Mouse (Mus musculus) heart, postnatal 0 days (tissue): ENCODE measurements at regions not wholly inside any gene's neighbourhood (a gene's known extent, or its start where the extent isn't known, plus 50 kb on each side); places are given as distances from the start of the nearest gene placed in this dataset.
A peak's percentile ranks its signal among the peaks of the same experiment; 100 is the strongest.

Experiments
- ATAC-seq: fragments of 200-750 bp; cut with Nextera tagmentation; 2 replicates; pipeline ENCODE4 v1.8.0; 2017; ENCODE audit warnings: low read depth, moderate number of reproducible peaks, moderate library complexity; ENCODE audit not compliant: insufficient read depth
- DNase-seq: peaks from one replicate; pipeline ENCODE4 v3.0.0-alpha.2; 2016; ENCODE audit warnings: low spot score
- H3K27ac ChIP-seq: fragments of 300-500 bp; sonication (generic); 2 replicates; pipeline ENCODE4 v1.5.1; 2014; ENCODE audit warnings: low read depth, mild to moderate bottlenecking
- H3K27me3 ChIP-seq: fragments of 300-500 bp; sonication (generic); 2 replicates; pipeline ENCODE4 v1.6.1; 2014; ENCODE audit warnings: low read length, mixed read lengths; ENCODE audit not compliant: control insufficient read depth, insufficient read depth
- H3K36me3 ChIP-seq: fragments of 300-500 bp; sonication (generic); replicated peaks from 2 replicates; pipeline ENCODE4 v1.6.1; 2014; ENCODE audit warnings: low read length, mixed read lengths; ENCODE audit not compliant: control insufficient read depth, insufficient read depth
- H3K4me1 ChIP-seq: fragments of 300-500 bp; sonication (generic); 2 replicates; pipeline ENCODE4 v1.6.1; 2014; ENCODE audit warnings: antibody characterized with exemption; ENCODE audit not compliant: control insufficient read depth, insufficient read depth
- H3K4me2 ChIP-seq: fragments of 300-500 bp; sonication (generic); 2 replicates; pipeline ENCODE4 v1.6.1; 2014; ENCODE audit warnings: low read depth, mild to moderate bottlenecking, low read length, moderate library complexity
- H3K4me3 ChIP-seq: fragments of 300-500 bp; sonication (generic); 2 replicates; pipeline ENCODE4 v1.5.1; 2014; ENCODE audit warnings: low read depth, low read length
- H3K9ac ChIP-seq: fragments of 300-500 bp; sonication (generic); replicated peaks from 2 replicates; pipeline ENCODE4 v1.6.1; 2014; ENCODE audit warnings: low read depth, low read length, mixed read lengths
- H3K9me3 ChIP-seq: fragments of 300-500 bp; sonication (generic); replicated peaks from 2 replicates; pipeline ENCODE4 v1.6.1; 2016; ENCODE audit warnings: low read length; ENCODE audit not compliant: control insufficient read depth
- CTCF ChIP-seq: IDR thresholded peaks from 2 replicates; pipeline ENCODE4 v1.5.1; 2016; ENCODE audit warnings: antibody characterized with exemption, control low read depth, low read depth
- EP300 ChIP-seq: IDR thresholded peaks from 2 replicates; pipeline ENCODE4 v1.6.1; 2016; ENCODE audit warnings: antibody characterized with exemption, low read depth
- whole genome bisulfite sequencing: fragments of 180-500 bp; shearing (Covaris S2); extraction: QIAGEN DNeasy Blood & Tissue Kit; methylation state at CpG from one replicate; pipeline ENCODE4 v1.1.7; 2014; 5-methylcytosine and 5-hydroxymethylcytosine counted together

DNA sequence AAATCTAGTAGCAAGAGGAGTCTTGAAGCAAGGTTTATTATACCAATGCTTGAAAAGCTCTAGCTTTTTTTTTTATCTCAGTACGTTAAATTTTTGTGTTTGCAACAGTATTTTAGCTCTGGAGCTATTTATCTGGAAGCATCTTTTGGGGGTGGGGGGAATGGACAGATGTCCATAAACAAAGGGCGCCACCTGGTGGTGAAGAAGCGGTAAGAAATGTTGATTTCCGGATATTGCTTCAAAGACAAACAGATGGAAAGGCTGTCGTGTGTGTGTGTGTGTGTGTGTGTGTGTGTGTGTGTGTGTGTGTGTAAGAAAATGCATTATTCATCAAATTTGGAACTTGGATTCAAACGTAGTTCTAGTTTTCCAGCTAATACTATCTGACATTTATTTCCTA is 325.4 kb downstream of the Mtx2 start:
- no peak for ATAC-seq
- WGBS = 8% methylated on average over 6 of the region's 6 CpGs

DNA sequence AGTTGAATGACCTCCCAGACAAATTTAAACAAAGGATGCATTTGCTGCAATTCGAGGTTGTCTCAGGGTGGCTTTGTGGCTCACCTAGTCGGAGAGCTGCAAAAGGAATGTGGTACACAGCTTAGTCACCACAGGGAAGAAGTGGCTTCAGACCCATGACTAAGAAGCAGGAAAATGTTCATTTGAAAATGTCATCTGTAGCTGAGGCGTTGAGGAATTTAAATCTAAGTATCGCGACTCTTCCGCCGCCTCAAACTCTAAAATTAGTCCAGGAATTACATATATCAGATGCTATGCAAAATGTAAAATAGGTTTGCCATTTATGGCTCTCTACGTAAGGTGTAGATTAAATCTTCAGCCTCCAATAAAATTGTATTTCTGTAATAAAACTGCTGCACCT is 325.9 kb downstream of the Mtx2 start:
- H3K4me2 ChIP-seq = no peak overlapping the region
- WGBS = 78% methylated on average over 8 of the region's 8 CpGs
- no peak for TF ChIP-seq CTCF
- TF ChIP-seq EP300 = no peak
- 0 out of 2 replicates have a peak, but pooled peaks cover 7% of the 10 kb centered on the region for H3K4me1 ChIP-seq
- 0 out of 2 replicates have a peak, but pooled peaks cover 15% of the 10 kb centered on the region for H3K27me3 ChIP-seq
- no peak overlapping the region for H3K9ac ChIP-seq
- H3K36me3 ChIP-seq = no peaks in the 10 kb centered on the region
- DNase-seq = no peak
- no peak overlapping the region for H3K4me3 ChIP-seq
- no peaks in the 10 kb centered on the region for H3K9me3 ChIP-seq
- H3K27ac ChIP-seq = no peak overlapping the region
- ATAC-seq = no peak

More for the DNA sequence above, 325.4 kb downstream of the Mtx2 start:
- peak; percentile 58 for DNase-seq
- H3K27ac ChIP-seq = no peak overlapping the region
- 0 out of 2 replicates have a peak, but pooled peaks cover 7% of the 10 kb centered on the region for H3K4me1 ChIP-seq
- no peak overlapping the region for H3K4me3 ChIP-seq
- no peak overlapping the region for H3K9ac ChIP-seq
- TF ChIP-seq CTCF (peak; percentile 62), EP300 (no peak)
- H3K27me3 ChIP-seq = 0 out of 2 replicates have a peak, but pooled peaks cover 15% of the 10 kb centered on the region
- H3K9me3 ChIP-seq = no peaks in the 10 kb centered on the region
- H3K36me3 ChIP-seq = no peaks in the 10 kb centered on the region
- no peak overlapping the region for H3K4me2 ChIP-seq

GRCm38 (mm10) chr2:75152477-75152990 is 326.9 kb downstream of the Mtx2 start:
- ATAC-seq (no peak), DNase-seq (no peak)
- 0 out of 2 replicates have a peak, but pooled peaks cover 13% of the 10 kb centered on the region for H3K27me3 ChIP-seq
- peak; percentile 53 for TF ChIP-seq CTCF
- TF ChIP-seq EP300 = no peak
- H3K27ac ChIP-seq = no peak overlapping the region
- no peaks in the 10 kb centered on the region for H3K36me3 ChIP-seq
- 38% methylated on average over 6 of the region's 6 CpGs for WGBS
- no peak overlapping the region for H3K4me3 ChIP-seq
- H3K4me1 ChIP-seq = 0 out of 2 replicates have a peak, but pooled peaks cover 7% of the 10 kb centered on the region
- no peak overlapping the region for H3K9ac ChIP-seq
- no peaks in the 10 kb centered on the region for H3K9me3 ChIP-seq
- no peak overlapping the region for H3K4me2 ChIP-seq

GRCm38 (mm10) chr2:75154448-75154847 is 328.8 kb downstream of the Mtx2 start:
- no peak overlapping the region for H3K9ac ChIP-seq
- no peak for ATAC-seq
- H3K27me3 ChIP-seq = 0 out of 2 replicates have a peak, but pooled peaks cover 6% of the 10 kb centered on the region
- no peaks in the 10 kb centered on the region for H3K9me3 ChIP-seq
- no peaks in the 10 kb centered on the region for H3K36me3 ChIP-seq
- TF ChIP-seq CTCF (no peak), EP300 (no peak)
- no peak overlapping the region for H3K27ac ChIP-seq
- 55% methylated on average over 3 of the region's 3 CpGs for WGBS
- H3K4me1 ChIP-seq = 0 out of 2 replicates have a peak, but pooled peaks cover 7% of the 10 kb centered on the region
- no peak overlapping the region for H3K4me3 ChIP-seq
- no peak for DNase-seq
- 0 out of 2 replicates have a peak overlapping the region, but pooled peaks have one; percentile 1 for H3K4me2 ChIP-seq

DNA sequence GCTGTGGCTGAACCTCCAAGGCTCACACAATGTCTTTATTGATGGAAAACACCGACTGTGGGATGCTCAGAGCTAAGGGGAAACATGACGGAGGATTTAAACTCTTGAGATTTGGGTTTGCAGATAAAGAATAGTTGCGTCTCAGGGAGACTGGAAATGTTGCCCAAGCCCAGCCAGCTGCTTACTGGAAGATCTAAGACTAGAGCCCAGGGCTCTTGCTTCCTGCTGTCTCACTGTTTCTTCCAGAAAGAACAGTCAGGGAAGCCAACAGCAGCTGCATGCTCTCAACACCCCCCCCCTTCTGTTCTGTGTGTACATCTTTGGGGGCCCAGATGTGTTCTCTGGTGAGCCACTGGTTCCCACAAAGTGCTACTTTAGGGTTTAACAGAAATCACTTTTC is 333.0 kb downstream of the Mtx2 start:
- Histone ChIP-seq H3K4me3 (no peak overlapping the region), H3K9me3 (no peaks in the 10 kb centered on the region), H3K9ac (no peak overlapping the region), H3K27me3 (no peaks in the 10 kb centered on the region), H3K27ac (no peak overlapping the region), H3K4me2 (no peak overlapping the region), H3K4me1 (0 out of 2 replicates have a peak, but pooled peaks cover 7% of the 10 kb centered on the region), H3K36me3 (no peaks in the 10 kb centered on the region)
- TF ChIP-seq EP300 (no peak), CTCF (no peak)
- ATAC-seq (peak; percentile 60; the same call in 1 of the 2 replicates), DNase-seq (no peak)
- WGBS = 47% methylated on average over 3 of the region's 3 CpGs

GRCm38 (mm10) chr2:75161075-75161474 is 335.5 kb downstream of the Mtx2 start:
- no peaks in the 10 kb centered on the region for H3K4me1 ChIP-seq
- no peaks in the 10 kb centered on the region for H3K27me3 ChIP-seq
- H3K27ac ChIP-seq = no peak overlapping the region
- H3K4me3 ChIP-seq = no peak overlapping the region
- H3K9me3 ChIP-seq = no peaks in the 10 kb centered on the region
- no peaks in the 10 kb centered on the region for H3K36me3 ChIP-seq
- TF ChIP-seq EP300 = no peak
- no peak for TF ChIP-seq CTCF
- H3K9ac ChIP-seq = no peak overlapping the region
- 76% methylated on average over 14 of the region's 14 CpGs for WGBS
- no peak for DNase-seq
- ATAC-seq = no peak
- no peak overlapping the region for H3K4me2 ChIP-seq
